Mouse (Mus musculus) left cerebral cortex, postnatal 36 days (tissue): Measurements from ENCODE around the gene Sprr1a. TPM values are rescaled to one million over a fixed set of nuclear protein-coding genes. Genes with fewer than 3 reads are reported as not detected.
"Not testable (repeated sequence)": the region's sequence is repeated elsewhere in the genome, so short reads cannot be mapped to it uniquely, and the experiment has no call there.

ENCODE experiments used
- DNase-seq, 2 experiments: peaks; one replicate each; pipeline ENCODE4 v3.0.0; 2021 to 2022; ENCODE audit warnings: low spot score in 2 of 2, mixed read lengths in 1 of 2
- intact Hi-C: fragments of 180-260 bp; cut with DNase I; formaldehyde crosslinking; loops from one replicate; pipeline ENCODE4 v1.15.1; 2025
- total RNA-seq, 2 experiments: library from RNA; stranded (reverse); gene quantifications; 2 replicates each; pipeline ENCODE4 v1.2.3; 2021

The Sprr1a gene
- total RNA-seq: not detected

GRCm38 (mm10) chr3:92485863-92486262 is at the start of gene Sprr1a:
Gene Sprr1a, minus strand, starts transcription at chr3:92485895.
- intact Hi-C loops: no loop called here
- DNase-seq: no peak

- no peak for DNase-seq
- intact Hi-C loops: no loop called here
Observed at GRCm38 (mm10) chr3:92534411-92534810, 48.7 kb upstream of the Sprr1a start, which contains the start of gene 2310046K23Rik. Gene 2310046K23Rik, minus strand, starts transcription at chr3:92534511.

GRCm38 (mm10) chr3:92512325-92512724 is 26.6 kb upstream of the Sprr1a start:
- DNase-seq: no peak
- intact Hi-C loops: loop anchor here (10.0 kb wide), 1 partner anchor 118 kb away; no protein-coding TSS in a partner anchor

GRCm38 (mm10) chr3:92510786-92511185 is 25.1 kb upstream of the Sprr1a start:
- intact Hi-C loops: loop anchor here (10.0 kb wide), 1 partner anchor 116 kb away; no protein-coding TSS in a partner anchor
- DNase-seq: no peak

GRCm38 (mm10) chr3:92508185-92508584 is 22.5 kb upstream of the Sprr1a start:
- intact Hi-C loops: no loop called here
- no peak for DNase-seq

GRCm38 (mm10) chr3:92503528-92503927 is 17.8 kb upstream of the Sprr1a start:
- intact Hi-C loops: no loop called here
- DNase-seq: no peak

- intact Hi-C loops: no loop called here
- no peak for DNase-seq
Observed at GRCm38 (mm10) chr3:92500393-92500792, 14.7 kb upstream of the Sprr1a start, which contains the start of gene Sprr4. Gene Sprr4, minus strand, starts transcription at chr3:92500493.

- DNase-seq, intact Hi-C loops: not testable (repeated sequence)
Observed at GRCm38 (mm10) chr3:92490262-92490661, 4.6 kb upstream of the Sprr1a start.

GRCm38 (mm10) chr3:92486307-92486706 is 612 bp upstream of the Sprr1a start:
- DNase-seq: no peak
- intact Hi-C loops: no loop called here

GRCm38 (mm10) chr3:92481249-92481648 is 4.4 kb downstream of the Sprr1a start:
- intact Hi-C loops, DNase-seq: not testable (repeated sequence)

- DNase-seq: no peak
- intact Hi-C loops: no loop called here
Observed at GRCm38 (mm10) chr3:92470111-92470510, 15.6 kb downstream of the Sprr1a start.

- no peak for DNase-seq
- intact Hi-C loops: no loop called here
Observed at GRCm38 (mm10) chr3:92467424-92467823, 18.3 kb downstream of the Sprr1a start.

- intact Hi-C loops: no loop called here
- DNase-seq: no peak
Observed at GRCm38 (mm10) chr3:92466576-92466975, 19.1 kb downstream of the Sprr1a start.

- intact Hi-C loops: no loop called here
Observed at GRCm38 (mm10) chr3:92458620-92459019, 27.1 kb downstream of the Sprr1a start, which contains the start of gene Sprr3. Gene Sprr3, minus strand, starts transcription at chr3:92458720.

GRCm38 (mm10) chr3:92455151-92455550 is 30.5 kb downstream of the Sprr1a start:
- intact Hi-C loops: no loop called here
- DNase-seq: no peak

More at GRCm38 (mm10) chr3:92458620-92459019, 27.1 kb downstream of the Sprr1a start, which contains the start of gene Sprr3:
- DNase-seq: no peak

- intact Hi-C loops: no loop called here
- no peak for DNase-seq
Observed at GRCm38 (mm10) chr3:92440177-92440576, 45.5 kb downstream of the Sprr1a start.

- no peak for DNase-seq
- intact Hi-C loops: no loop called here
Observed at GRCm38 (mm10) chr3:92438689-92439088, 47.0 kb downstream of the Sprr1a start, which contains the start of gene Sprr1b. Gene Sprr1b, minus strand, starts transcription at chr3:92438789.

Other genes with a start within 250 kb of the Sprr1a start
- gene Sprr2a3, start 200.5 kb downstream of the Sprr1a start, total RNA-seq: not detected
- not detected for gene Sprr2b, start 169.3 kb downstream of the Sprr1a start, total RNA-seq
- not detected for gene Sprr2d, start 146.8 kb downstream of the Sprr1a start, total RNA-seq
- not detected for gene Sprr2e, start 133.8 kb downstream of the Sprr1a start, total RNA-seq
- not detected for gene Sprr2f, start 120.7 kb downstream of the Sprr1a start, total RNA-seq
- gene Sprr2h, start 100.2 kb downstream of the Sprr1a start, total RNA-seq: not detected
- not detected for gene Sprr2i, start 77.9 kb downstream of the Sprr1a start, total RNA-seq
- gene Sprr2j-ps, start 67.8 kb downstream of the Sprr1a start, total RNA-seq: not detected
- 1 to 10 TPM; 4.2 to 4.9 TPM for gene Gm9774, start 56.5 kb downstream of the Sprr1a start, total RNA-seq
- gene Sprr2k, start 53.3 kb downstream of the Sprr1a start, total RNA-seq: not detected
- not detected for gene Sprr1b, start 47.1 kb downstream of the Sprr1a start, total RNA-seq
- not detected for gene Sprr3, start 27.2 kb downstream of the Sprr1a start, total RNA-seq
- gene Sprr4, start 14.6 kb upstream of the Sprr1a start, total RNA-seq: not detected
- gene 2310046K23Rik, start 48.6 kb upstream of the Sprr1a start, total RNA-seq: not detected
- gene Ivl, start 87.8 kb upstream of the Sprr1a start, total RNA-seq: not detected
- not detected for gene Smcp, start 103.1 kb upstream of the Sprr1a start, total RNA-seq
- not detected for gene 2210017I01Rik, start 121.6 kb upstream of the Sprr1a start, total RNA-seq
- gene Lce6a, start 135.8 kb upstream of the Sprr1a start, total RNA-seq: not detected
- gene Lce1a1, start 162.4 kb upstream of the Sprr1a start, total RNA-seq: not detected
- gene Lce1b, start 171.0 kb upstream of the Sprr1a start, total RNA-seq: not detected
- gene Lce1a2, start 184.4 kb upstream of the Sprr1a start, total RNA-seq: not detected
- not detected for gene Lce1c, start 193.4 kb upstream of the Sprr1a start, total RNA-seq
- gene Lce1d, start 201.3 kb upstream of the Sprr1a start, total RNA-seq: not detected
- not detected for gene Lce1e, start 223.2 kb upstream of the Sprr1a start, total RNA-seq
- gene Lce1f, start 234.5 kb upstream of the Sprr1a start, total RNA-seq: not detected